Mouse (Mus musculus) layer of hippocampus, adult 9-10 months (tissue): ENCODE results near the gene Hnrnpab.
A peak's percentile ranks its signal among the peaks of the same experiment; 100 is the strongest.

Experiments used
- DNase-seq: peaks from one replicate; pipeline ENCODE4 v3.0.0; 2022; ENCODE audit warnings: low spot score

Hnrnpab gene

GRCm38 (mm10) chr11:51605602-51606446 lies 823 bp downstream of the Hnrnpab start:
- DNase-seq: no peak

GRCm38 (mm10) chr11:51602253-51602652 lies 4.4 kb downstream of the Hnrnpab start:
- DNase-seq: no peak

GRCm38 (mm10) chr11:51597553-51597952 lies 9.1 kb downstream of the Hnrnpab start:
- no peak for DNase-seq

- no peak for DNase-seq
Observed at GRCm38 (mm10) chr11:51595459-51596083, 11.1 kb downstream of the Hnrnpab start.

GRCm38 (mm10) chr11:51594715-51595350 lies 11.8 kb downstream of the Hnrnpab start:
- DNase-seq: no peak

GRCm38 (mm10) chr11:51593849-51594248 lies 12.8 kb downstream of the Hnrnpab start:
- no peak for DNase-seq

GRCm38 (mm10) chr11:51593368-51593767 lies 13.3 kb downstream of the Hnrnpab start:
- no peak for DNase-seq

- no peak for DNase-seq
Observed at GRCm38 (mm10) chr11:51591915-51592314, 14.7 kb downstream of the Hnrnpab start.

GRCm38 (mm10) chr11:51591168-51591567 lies 15.5 kb downstream of the Hnrnpab start:
- DNase-seq: no peak

GRCm38 (mm10) chr11:51590002-51590401 lies 16.6 kb downstream of the Hnrnpab start:
- DNase-seq: no peak

- no peak for DNase-seq
Observed at GRCm38 (mm10) chr11:51588833-51589232, 17.8 kb downstream of the Hnrnpab start.

GRCm38 (mm10) chr11:51587059-51587458 lies 19.6 kb downstream of the Hnrnpab start:
- DNase-seq: no peak

- DNase-seq: no peak
Observed at GRCm38 (mm10) chr11:51586411-51586810, 20.2 kb downstream of the Hnrnpab start.

GRCm38 (mm10) chr11:51585608-51586252 lies 20.9 kb downstream of the Hnrnpab start:
- DNase-seq: no peak

GRCm38 (mm10) chr11:51584431-51585248 lies 22.0 kb downstream of the Hnrnpab start, which contains the start of gene Phykpl:
Phykpl (plus strand) TSS chr11:51584757.
- DNase-seq: peak; percentile 70

- no peak for DNase-seq
Observed at GRCm38 (mm10) chr11:51584057-51584430, 22.6 kb downstream of the Hnrnpab start.

- no peak for DNase-seq
Observed at GRCm38 (mm10) chr11:51582713-51583112, 23.9 kb downstream of the Hnrnpab start.

GRCm38 (mm10) chr11:51579024-51579423 lies 27.6 kb downstream of the Hnrnpab start:
- DNase-seq: no peak

GRCm38 (mm10) chr11:51577587-51577986 lies 29.1 kb downstream of the Hnrnpab start:
- no peak for DNase-seq

GRCm38 (mm10) chr11:51576454-51576853 lies 30.2 kb downstream of the Hnrnpab start:
- no peak for DNase-seq

GRCm38 (mm10) chr11:51568801-51569200 lies 37.8 kb downstream of the Hnrnpab start:
- DNase-seq: no peak

- no peak for DNase-seq
Observed at GRCm38 (mm10) chr11:51565951-51566350, 40.7 kb downstream of the Hnrnpab start.
